Mouse (Mus musculus): ENCODE measurements around the gene Scgb1b19. TPM values are rescaled to one million over a fixed set of nuclear protein-coding genes. Genes with fewer than 3 reads are reported as not detected.
"Not testable (repeated sequence)": the region's sequence is repeated elsewhere in the genome, so short reads cannot be mapped to it uniquely, and the experiment has no call there.

The Scgb1b19 gene
- not detected in 2 replicates for total RNA-seq (2014; rRNA removed)
- polyA plus RNA-seq (2012; rRNA removed), result not detected in 2 replicates

DNA sequence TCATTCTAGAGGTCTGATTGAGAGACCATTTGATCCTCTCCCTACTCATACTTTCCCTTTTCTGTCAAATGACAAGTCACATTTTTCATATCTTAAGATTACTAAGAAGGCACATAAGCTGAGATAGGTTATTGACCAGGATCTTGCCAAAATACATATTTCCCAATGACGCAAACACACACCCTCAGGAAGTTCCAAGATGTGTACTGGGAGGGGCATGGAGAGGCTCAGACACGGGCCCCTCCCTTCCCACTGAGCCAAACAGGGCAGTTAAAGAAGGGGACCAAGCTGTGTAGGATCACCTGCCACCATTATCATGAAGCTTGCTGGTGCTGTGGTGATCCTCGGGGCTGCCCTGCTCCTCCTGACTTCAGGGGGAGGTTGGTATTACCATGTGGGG is at the start of gene Scgb1b19:
Gene Scgb1b19 (plus strand): TSS at position 301 of the 400 bp plus-strand sequence.
- not testable (repeated sequence) for H3K79me2 ChIP-seq (ENCODE audit: control insufficient read depth, insufficient read depth, low read length); H3K4me1 ChIP-seq (ENCODE audit: control insufficient read depth, insufficient read depth, low read length); H3K36me3 ChIP-seq (ENCODE audit: control insufficient read depth, insufficient read depth, low read length); DNase-seq (ENCODE audit: extremely low read depth, low read depth, low spot score); H3K27ac ChIP-seq (replicated peaks; ENCODE audit: insufficient read depth, low read depth, low read length); H3K4me3 ChIP-seq (ENCODE audit: insufficient read depth, low read depth, low read length); H3K27me3 ChIP-seq (ENCODE audit: control insufficient read depth, insufficient read depth, low read length); H3K9ac ChIP-seq (ENCODE audit: low read depth, low read length)
- WGBS, result 63% methylated on average over 2 of the region's 3 CpGs

- H3K9ac ChIP-seq (ENCODE audit: low read depth, low read length); H3K4me1 ChIP-seq (ENCODE audit: control insufficient read depth, insufficient read depth, low read length); H3K36me3 ChIP-seq (ENCODE audit: control insufficient read depth, insufficient read depth, low read length); H3K27ac ChIP-seq (replicated peaks; ENCODE audit: insufficient read depth, low read depth, low read length); H3K4me3 ChIP-seq (ENCODE audit: insufficient read depth, low read depth, low read length); H3K27me3 ChIP-seq (ENCODE audit: control insufficient read depth, insufficient read depth, low read length); H3K79me2 ChIP-seq (ENCODE audit: control insufficient read depth, insufficient read depth, low read length); DNase-seq (ENCODE audit: extremely low read depth, low read depth, low spot score): not testable (repeated sequence)
These were observed 6.9 kb upstream of the Scgb1b19 start, which contains the start of gene Scgb2b19 for GRCm38 (mm10) chr7:33280238-33280637. Scgb2b19 (minus strand) TSS chr7:33280338.

Other genes starting within 250 kb of the Scgb1b19 start
- gene Scgb2b17, start 230.7 kb upstream of the Scgb1b19 start, total RNA-seq (2014; rRNA removed), result not detected in 2 replicates
- not detected in 2 replicates for gene Scgb2b17, start 230.7 kb upstream of the Scgb1b19 start, polyA plus RNA-seq (2012; rRNA removed)
- not detected in 2 replicates for gene Scgb1b17, start 223.8 kb upstream of the Scgb1b19 start, total RNA-seq (2014; rRNA removed)
- gene Scgb1b17, start 223.8 kb upstream of the Scgb1b19 start, polyA plus RNA-seq (2012; rRNA removed), result not detected in 2 replicates
- not detected in 2 replicates for gene Scgb2b18, start 113.4 kb upstream of the Scgb1b19 start, total RNA-seq (2014; rRNA removed)
- gene Scgb2b18, start 113.4 kb upstream of the Scgb1b19 start, polyA plus RNA-seq (2012; rRNA removed), result not detected in 2 replicates
- not detected in 2 replicates for gene Scgb1b18, start 101.7 kb upstream of the Scgb1b19 start, total RNA-seq (2014; rRNA removed)
- gene Scgb1b18, start 101.7 kb upstream of the Scgb1b19 start, polyA plus RNA-seq (2012; rRNA removed), result not detected in 2 replicates
- not detected in 2 replicates for gene Scgb2b19, start 7.0 kb upstream of the Scgb1b19 start, total RNA-seq (2014; rRNA removed)
- not detected in 2 replicates for gene Scgb2b19, start 7.0 kb upstream of the Scgb1b19 start, polyA plus RNA-seq (2012; rRNA removed)
- not detected in 2 replicates for gene Scgb2b20, start 79.0 kb downstream of the Scgb1b19 start, total RNA-seq (2014; rRNA removed)
- gene Scgb2b20, start 79.0 kb downstream of the Scgb1b19 start, polyA plus RNA-seq (2012; rRNA removed), result not detected in 2 replicates
- gene Scgb1b20, start 85.9 kb downstream of the Scgb1b19 start, total RNA-seq (2014; rRNA removed), result not detected in 2 replicates
- not detected in 2 replicates for gene Scgb1b20, start 85.9 kb downstream of the Scgb1b19 start, polyA plus RNA-seq (2012; rRNA removed)
- gene Scgb2b21, start 233.2 kb downstream of the Scgb1b19 start, total RNA-seq (2014; rRNA removed), result not detected in 2 replicates
- gene Scgb2b21, start 233.2 kb downstream of the Scgb1b19 start, polyA plus RNA-seq (2012; rRNA removed), result not detected in 2 replicates

Data from liver, adult 2 months (tissue).